Mouse (Mus musculus) right cerebral cortex, adult 18-20 months (tissue): ENCODE results near the gene S100a9.

Experiments used
- DNase-seq: peaks from one replicate; pipeline ENCODE4 v3.0.0; 2022; ENCODE audit warnings: mixed read lengths

The S100a9 gene

DNA sequence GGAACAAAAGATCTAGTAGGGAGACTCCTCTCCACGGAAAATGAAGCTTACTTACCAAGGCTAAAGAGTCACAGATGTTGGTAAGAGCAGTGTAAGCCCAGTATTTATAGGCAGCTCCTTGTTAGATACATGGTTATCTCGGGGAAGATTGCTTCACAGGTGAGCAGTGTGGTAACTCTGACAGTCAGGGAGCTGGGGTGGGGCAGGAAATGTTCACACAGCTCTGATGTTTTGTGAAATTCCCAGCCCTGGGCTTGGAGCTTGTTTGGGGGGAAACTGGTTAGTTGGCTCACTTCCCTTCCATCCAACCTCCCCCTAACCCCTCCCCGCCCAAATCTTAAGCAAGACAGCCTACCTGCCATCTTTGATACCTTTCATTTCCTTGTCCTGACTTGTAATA lies at the start of gene S100a9:
TSS of gene S100a9 (minus strand) at position 109 of the 400 bp plus-strand sequence.
- DNase-seq = no peak

DNA sequence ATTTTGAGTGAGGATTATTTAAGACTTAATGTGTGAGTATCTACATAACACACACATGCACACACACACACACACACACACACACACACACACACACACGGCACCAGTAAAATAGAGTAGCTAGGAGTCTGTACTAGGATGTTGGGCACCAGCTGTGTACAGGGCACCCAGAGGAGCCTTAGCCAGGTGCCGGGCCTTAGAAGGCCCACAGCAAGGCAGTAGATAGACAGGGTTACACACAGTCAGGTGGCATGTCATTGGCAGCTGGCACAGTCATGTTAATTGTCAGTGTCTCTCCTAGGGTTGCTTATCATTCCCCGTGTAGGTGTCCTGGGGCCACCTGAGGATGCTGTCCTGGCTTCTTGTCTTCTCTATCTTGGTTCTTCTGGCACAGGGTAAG lies 31.1 kb upstream of the S100a9 start, which contains the start of gene Pglyrp4:
TSS of gene Pglyrp4 (plus strand) at position 301 of the 400 bp plus-strand sequence.
- DNase-seq = no peak

GRCm38 (mm10) chr3:90709591-90710460 lies 14.3 kb upstream of the S100a9 start:
- DNase-seq = peak; percentile 82

DNA sequence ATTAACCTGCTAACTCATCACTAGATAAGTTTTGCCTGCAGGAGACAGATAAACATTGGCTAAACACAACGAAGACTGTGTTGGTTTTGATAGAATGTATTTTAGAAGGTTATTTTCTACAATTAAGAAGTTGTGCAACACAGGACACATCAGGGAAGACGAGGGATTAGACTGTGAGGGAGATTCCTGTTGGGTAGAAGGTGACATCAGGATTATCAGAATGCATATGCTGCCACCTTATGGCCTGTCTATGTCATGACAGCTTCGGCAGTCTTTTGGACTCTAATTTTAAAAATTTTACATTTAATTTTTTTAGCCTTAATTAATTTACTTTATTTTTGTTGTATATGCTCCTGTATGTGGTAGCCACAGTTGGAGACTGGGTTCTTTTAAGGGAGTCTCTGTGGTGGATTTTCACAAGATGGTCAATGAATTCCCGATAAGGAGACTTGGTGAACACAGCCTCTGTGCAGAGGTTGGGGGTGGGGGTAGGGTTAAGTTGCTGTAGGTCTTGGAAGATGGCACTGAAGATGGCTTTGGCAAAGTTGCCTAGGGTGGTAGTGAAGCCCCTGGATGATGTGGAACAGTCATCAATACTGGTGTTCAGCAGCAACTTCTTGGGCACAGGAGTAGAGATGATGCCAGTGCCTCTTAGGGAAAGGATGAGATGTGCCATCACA lies 13.1 kb upstream of the S100a9 start:
- DNase-seq = peak; percentile 29

DNA sequence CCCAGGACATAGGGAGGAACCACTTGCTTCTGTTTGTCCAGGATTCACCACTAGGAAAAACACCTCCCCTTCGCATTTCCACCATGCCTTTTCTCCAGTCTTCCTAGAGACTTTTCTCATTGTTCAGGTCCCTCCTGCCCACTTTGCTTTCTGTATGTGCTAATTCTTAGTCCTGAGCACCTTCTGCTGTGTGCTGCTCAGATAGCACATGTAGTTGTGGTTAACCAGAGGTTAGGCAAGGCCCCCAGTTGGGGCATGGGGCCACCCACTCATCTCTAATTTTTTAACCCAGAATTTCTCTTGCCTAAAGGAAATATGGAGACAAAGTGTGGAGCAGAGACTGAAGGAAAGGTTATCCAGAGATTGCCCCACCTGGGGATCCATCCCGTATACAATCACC lies 6.7 kb upstream of the S100a9 start:
- DNase-seq = no peak

GRCm38 (mm10) chr3:90693496-90693895 lies 2.0 kb downstream of the S100a9 start:
- no peak for DNase-seq

- DNase-seq = no peak
Observed at GRCm38 (mm10) chr3:90686835-90687234, 8.7 kb downstream of the S100a9 start.

- no peak for DNase-seq
Observed at GRCm38 (mm10) chr3:90683929-90684328, 11.6 kb downstream of the S100a9 start.

- no peak for DNase-seq
Observed at GRCm38 (mm10) chr3:90678656-90679055, 16.9 kb downstream of the S100a9 start.

GRCm38 (mm10) chr3:90668846-90669245 lies 26.7 kb downstream of the S100a9 start, which contains the start of gene S100a8:
Gene S100a8 (plus strand): TSS chr3:90668978.
- no peak for DNase-seq

DNA sequence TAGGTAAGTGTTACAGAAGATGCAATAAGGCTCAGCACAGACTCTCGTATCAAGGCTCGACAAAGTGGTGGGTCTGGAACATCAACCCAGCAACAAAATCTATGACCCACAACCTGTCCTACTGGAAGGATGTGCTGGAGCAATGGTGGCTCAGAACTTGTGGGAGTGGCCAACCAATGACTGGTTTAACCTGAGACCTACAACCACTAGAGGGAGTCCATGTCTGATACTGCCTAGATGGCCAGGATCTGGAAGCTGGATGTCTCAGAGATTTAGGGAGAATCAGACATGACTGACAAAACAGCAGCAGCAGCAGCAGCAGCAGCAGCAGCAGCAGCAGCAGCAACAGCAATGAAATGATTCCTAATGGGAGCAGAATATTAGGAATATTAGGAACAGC lies 31.3 kb downstream of the S100a9 start:
- DNase-seq = no peak

DNA sequence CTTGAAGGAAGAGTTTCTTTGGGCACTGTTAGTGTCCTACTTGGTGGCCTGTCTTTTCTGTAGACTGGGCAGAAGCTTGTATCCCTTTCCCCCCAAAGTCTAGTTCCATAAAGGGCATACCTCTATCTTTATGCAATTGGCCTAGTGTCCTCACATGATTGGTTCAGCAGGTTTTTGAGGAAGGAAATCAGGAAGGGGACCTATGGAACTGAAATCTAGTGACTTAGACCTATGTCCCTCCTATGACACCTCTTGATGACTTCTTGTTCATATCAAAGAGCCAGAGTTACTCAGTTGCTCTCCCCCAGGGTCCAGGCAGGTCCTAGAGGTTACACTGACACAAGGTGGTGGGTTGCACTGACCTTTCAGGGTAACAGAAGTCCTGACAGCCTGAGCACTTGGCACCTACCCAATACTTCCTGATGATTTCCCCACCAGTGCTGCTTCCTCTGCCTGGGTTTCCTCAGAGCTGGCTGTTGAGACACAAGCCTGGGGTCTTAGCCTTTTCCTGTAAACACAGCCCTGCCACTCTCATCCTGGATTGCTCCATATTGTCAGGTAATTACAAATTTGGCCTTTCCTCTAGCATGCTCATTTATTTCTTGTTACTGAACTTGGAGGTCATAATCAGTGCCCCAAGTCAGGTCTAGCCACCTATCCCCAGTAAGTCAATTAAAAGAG lies 36.0 kb downstream of the S100a9 start:
- DNase-seq = no peak

GRCm38 (mm10) chr3:90657405-90657804 lies 38.1 kb downstream of the S100a9 start:
- no peak for DNase-seq

GRCm38 (mm10) chr3:90653717-90654116 lies 41.8 kb downstream of the S100a9 start, which contains the start of gene S100a7a:
Gene S100a7a (plus strand): TSS chr3:90654017.
- no peak for DNase-seq

DNA sequence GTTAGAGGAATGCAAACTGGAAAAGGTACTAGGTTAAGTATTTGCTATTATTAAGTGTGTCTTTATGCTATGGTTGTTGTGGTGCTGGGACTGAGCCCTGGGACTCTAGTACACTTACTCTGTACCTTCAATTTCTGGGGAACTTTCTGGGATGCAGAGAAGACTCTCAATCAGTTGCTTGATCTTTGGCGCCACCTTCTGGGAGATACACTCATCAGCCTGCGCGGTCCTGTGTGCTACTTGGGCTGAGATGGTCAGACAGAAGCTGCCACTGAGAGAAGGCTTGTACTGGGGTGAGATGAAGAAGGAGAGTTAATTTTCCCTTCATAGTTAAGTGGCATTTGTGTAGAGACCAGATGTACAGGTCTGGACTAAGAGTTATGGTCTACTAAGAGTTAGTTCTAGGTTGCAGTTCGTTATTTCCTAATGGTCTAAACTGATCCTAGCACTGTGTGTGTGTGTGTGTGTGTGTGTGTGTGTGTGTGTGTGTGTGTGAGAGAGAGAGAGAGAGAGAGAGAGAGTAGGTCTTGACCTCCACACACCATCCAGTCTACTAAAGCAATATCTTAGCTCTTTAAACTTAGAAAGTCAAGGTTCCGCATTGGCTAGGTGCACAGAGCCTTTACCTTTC lies 42.5 kb downstream of the S100a9 start:
- peak; percentile 82 for DNase-seq

DNA sequence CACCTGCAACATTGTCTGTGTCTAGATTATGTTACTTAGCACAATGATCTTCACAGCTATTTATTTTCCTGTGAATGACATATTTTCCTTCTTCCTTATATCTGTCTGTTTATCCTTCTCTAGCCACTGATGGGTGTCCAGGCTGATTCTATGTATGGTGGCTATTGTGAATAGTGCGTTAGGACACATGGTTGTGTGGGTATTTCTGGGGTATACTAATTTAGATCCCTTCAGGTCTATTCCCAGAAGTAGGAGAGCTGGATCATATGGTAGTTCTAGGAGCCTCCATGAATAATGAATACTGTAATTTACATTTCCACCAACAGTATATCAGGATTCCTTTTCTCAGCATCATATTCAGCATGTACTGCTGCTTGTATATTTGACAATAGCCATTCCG lies 45.7 kb downstream of the S100a9 start:
- DNase-seq = no peak

- DNase-seq = peak; percentile 42
Observed at GRCm38 (mm10) chr3:90648981-90649380, 46.5 kb downstream of the S100a9 start.

- DNase-seq = no peak
Observed at GRCm38 (mm10) chr3:90647291-90647690, 48.2 kb downstream of the S100a9 start.

- peak; percentile 33 for DNase-seq
Observed at GRCm38 (mm10) chr3:90644220-90644619, 51.3 kb downstream of the S100a9 start.
